Mouse (Mus musculus): Measurements from ENCODE around the gene Aox3. TPM values are rescaled to one million over a fixed set of nuclear protein-coding genes. Genes with fewer than 3 reads are reported as not detected.

The Aox3 gene
- total and polyA plus RNA-seq, 3 experiments: 0.08 to 0.43 (median 0.14) TPM

DNA sequence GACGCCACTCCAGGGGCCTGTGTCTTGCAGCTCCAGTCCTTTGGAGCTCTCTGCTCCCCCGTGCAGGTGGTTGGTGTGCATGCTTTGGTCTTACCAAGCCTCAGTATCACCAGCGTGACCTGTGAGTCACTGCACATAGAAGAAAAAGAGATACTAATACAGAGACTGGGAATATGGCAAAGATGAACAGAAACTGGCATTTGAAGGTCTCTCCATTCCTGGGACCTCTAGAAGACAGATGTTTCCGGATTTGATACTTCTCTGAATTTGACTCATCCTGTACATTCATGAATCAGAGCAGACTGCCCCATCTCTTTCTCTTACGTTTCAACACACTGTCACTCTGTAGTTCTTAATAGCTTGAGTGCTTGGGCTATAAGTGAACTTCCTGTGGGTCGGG is 57.0 kb downstream of the Aox3 start (continued):
- TF ChIP-seq E2F4 (IDR thresholded peaks at IDR 0.05; ENCODE audit: insufficient replicate concordance, low read depth, low read length) (no peak), SMC3 (IDR thresholded peaks at IDR 0.05; ENCODE audit: low read depth, low read length) (no peak), MAFK (IDR thresholded peaks at IDR 0.05; ENCODE audit: insufficient replicate concordance, low read length) (no peak), RAD21 (IDR thresholded peaks at IDR 0.05; ENCODE audit: low read depth, low read length) (no peak), UBTF (IDR thresholded peaks at IDR 0.05; ENCODE audit: low read depth, low read length) (no peak), MYC (IDR thresholded peaks at IDR 0.05; ENCODE audit: low read depth, low read length) (no peak), POLR2AphosphoS2 (IDR thresholded peaks at IDR 0.05; ENCODE audit: low read depth, low read length) (no peak), JUN (IDR thresholded peaks at IDR 0.05; ENCODE audit: insufficient read depth, low read depth, low read length) (peak; percentile 73), CHD1 (IDR thresholded peaks at IDR 0.05; ENCODE audit: low read depth, low read length) (no peak), PAX5 (IDR thresholded peaks at IDR 0.05; ENCODE audit: low read length) (no peak), IRF4 (IDR thresholded peaks at IDR 0.05; ENCODE audit: low read depth, low read length) (peak; percentile 92), JUND (conservative IDR thresholded peaks at IDR 0.05; ENCODE audit: low read depth, low read length) (peak; percentile 81), ZC3H11A (IDR thresholded peaks at IDR 0.05; ENCODE audit: low read depth, low read length) (no peak), MXI1 (IDR thresholded peaks at IDR 0.05; ENCODE audit: low read depth, low read length) (no peak; the same call in 1 of the 2 replicates), USF2 (conservative IDR thresholded peaks at IDR 0.05; ENCODE audit: low read depth, low read length) (no peak)

DNA sequence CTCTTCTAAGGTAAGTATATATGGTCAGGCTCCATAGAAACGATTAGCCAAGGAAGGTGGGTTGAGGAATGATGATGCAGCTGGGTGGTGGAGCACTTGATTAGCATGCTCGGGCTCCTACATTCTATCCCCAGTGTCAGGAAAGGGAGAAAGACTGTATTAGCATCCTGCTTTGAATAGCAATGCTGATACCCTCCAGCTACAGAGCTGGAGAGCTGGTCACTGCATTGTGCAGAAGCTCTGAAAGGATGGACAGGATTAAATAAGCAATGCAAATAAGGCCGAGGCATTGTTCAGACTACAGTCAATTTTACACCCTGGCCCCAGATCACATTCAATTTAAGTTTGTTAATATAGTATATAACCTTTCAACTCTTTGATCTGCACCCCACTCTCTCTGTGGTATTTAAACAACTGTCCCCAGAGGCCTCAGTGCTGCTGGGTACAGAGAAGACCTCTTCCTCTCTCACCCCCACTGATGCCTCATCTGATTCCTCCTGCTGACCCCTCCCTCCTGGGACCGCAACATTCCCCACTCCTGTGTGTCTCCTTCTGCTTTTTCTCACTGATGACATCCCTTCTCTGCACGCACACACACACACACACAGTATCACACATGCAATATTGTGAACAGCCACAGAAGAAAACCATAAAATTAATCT is 75.7 kb downstream of the Aox3 start:
- Histone ChIP-seq H3K9ac (ENCODE audit: insufficient read depth, low read depth) (no peak overlapping the region), H3K27me3 (replicated peaks) (no peaks in the 10 kb centered on the region), H3K79me2 (replicated peaks; ENCODE audit: control insufficient read depth, extremely low read depth, insufficient read depth, poor library complexity, severe bottlenecking) (no peaks in the 10 kb centered on the region), H3K4me2 (ENCODE audit: insufficient read depth, low read depth, poor library complexity, severe bottlenecking) (no peak overlapping the region), H3K36me3 (replicated peaks in 1 of 2; ENCODE audit: control insufficient read depth in 1 of 2, insufficient read depth in 1 of 2, low read length in 1 of 2) (no peaks in the 10 kb centered on the region), H3K27ac (ENCODE audit: insufficient read depth, low read depth) (no peak overlapping the region), H3K4me1 (ENCODE audit: control insufficient read depth in 1 of 2, insufficient read depth in 2 of 2) (peaks cover 17 to 50% of the 10 kb centered on the region in 2 experiments), H3K4me3 (replicated peaks in 1 of 3; ENCODE audit: low read depth in 2 of 3, low read length in 2 of 3, poor library complexity in 1 of 3) (no peak overlapping the region), H3K9me3 (replicated peaks; ENCODE audit: low read length) (no peaks in the 10 kb centered on the region)
- in situ Hi-C loops (cut with MboI; ENCODE audit: low pct_ligation_motif_present, low pct_unique_long_range_greater_than_20kb, low sequenced_read_pairs): no loop called here
- DNase-seq (ENCODE audit: extremely low read depth): no peak
- dilution Hi-C loops (cut with MboI; ENCODE audit: extremely low pct_ligation_motif_present, extremely low pct_unique_long_range_greater_than_20kb, low sequenced_read_pairs): no loop called here
- TF ChIP-seq NELFE (IDR thresholded peaks at IDR 0.05; ENCODE audit: low read depth, low read length) (no peak), CHD1 (IDR thresholded peaks at IDR 0.05; ENCODE audit: low read depth, low read length) (no peak)

DNA sequence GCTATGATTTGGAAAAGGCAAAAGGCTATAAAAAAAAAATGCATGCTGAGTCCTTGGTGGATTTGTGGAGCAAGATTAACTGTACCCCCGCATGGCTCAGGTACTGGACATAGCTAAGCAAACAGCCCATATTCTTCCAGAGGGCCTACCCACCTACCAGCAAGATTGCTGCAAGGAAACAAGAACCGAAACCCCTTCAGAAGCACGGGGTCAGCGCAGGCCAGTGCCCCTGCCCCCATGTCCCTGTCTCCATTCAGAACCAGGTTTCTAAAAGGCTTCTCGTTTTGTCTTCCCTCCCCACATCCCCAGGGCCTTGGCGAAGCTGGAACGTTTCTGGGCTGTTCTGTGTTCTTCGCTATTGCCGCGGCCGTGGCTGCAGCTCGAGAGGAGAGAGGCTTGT is 81.4 kb downstream of the Aox3 start:
- peak overlapping the region in 2 of 3 experiments; percentile 25 to 38 for H3K4me3 ChIP-seq (replicated peaks in 1 of 3; ENCODE audit: low read depth in 2 of 3, low read length in 2 of 3, poor library complexity in 1 of 3)
- in situ Hi-C loops (cut with MboI; ENCODE audit: low pct_ligation_motif_present, low pct_unique_long_range_greater_than_20kb, low sequenced_read_pairs) (no loop called here), dilution Hi-C loops (cut with MboI; ENCODE audit: extremely low pct_ligation_motif_present, extremely low pct_unique_long_range_greater_than_20kb, low sequenced_read_pairs) (no loop called here)
- TF ChIP-seq MAX (IDR thresholded peaks at IDR 0.05; ENCODE audit: low read length) (peak; percentile 26; the same call in 1 of the 2 replicates), BHLHE40 (IDR thresholded peaks at IDR 0.05; ENCODE audit: low read depth, low read length) (peak; percentile 67), EP300 (IDR thresholded peaks at IDR 0.05; ENCODE audit: low read length) (peak; percentile 72; the same call in 1 of the 2 replicates), MAZ (IDR thresholded peaks at IDR 0.05; ENCODE audit: low read depth, low read length) (0 out of 2 replicates have a peak, but pooled peaks have one; percentile 27), MEF2A (IDR thresholded peaks at IDR 0.05; ENCODE audit: borderline replicate concordance, low read depth, low read length) (peak; percentile 79), RAD21 (IDR thresholded peaks at IDR 0.05; ENCODE audit: low read depth, low read length) (no peak), CTCF (conservative IDR thresholded peaks at IDR 0.05 in 1 of 2, IDR thresholded peaks at IDR 0.05 in 1 of 2; ENCODE audit: low read depth in 2 of 2, low read length in 2 of 2) (no peak), SMC3 (IDR thresholded peaks at IDR 0.05; ENCODE audit: low read depth, low read length) (peak; percentile 13; the same call in 1 of the 2 replicates), JUN (IDR thresholded peaks at IDR 0.05; ENCODE audit: insufficient read depth, low read depth, low read length) (no peak), IRF4 (IDR thresholded peaks at IDR 0.05; ENCODE audit: low read depth, low read length) (peak; percentile 96), TCF12 (IDR thresholded peaks at IDR 0.05; ENCODE audit: low read depth, low read length) (peak; percentile 51; the same call in 1 of the 2 replicates), ZNF384 (IDR thresholded peaks at IDR 0.05; ENCODE audit: low read depth, low read length) (no peak), CHD2 (IDR thresholded peaks at IDR 0.05; ENCODE audit: low read length) (peak; percentile 54; the same call in 1 of the 2 replicates), PAX5 (IDR thresholded peaks at IDR 0.05; ENCODE audit: low read length) (no peak), CHD1 (IDR thresholded peaks at IDR 0.05; ENCODE audit: low read depth, low read length) (no peak), HCFC1 (IDR thresholded peaks at IDR 0.05; ENCODE audit: low read depth, low read length) (peak; percentile 31; the same call in 1 of the 2 replicates), RCOR1 (conservative IDR thresholded peaks at IDR 0.05; ENCODE audit: low read depth, low read length) (no peak), POLR2AphosphoS2 (IDR thresholded peaks at IDR 0.05; ENCODE audit: low read depth, low read length) (no peak)
- H3K36me3 ChIP-seq (replicated peaks in 1 of 2; ENCODE audit: control insufficient read depth in 1 of 2, insufficient read depth in 1 of 2, low read length in 1 of 2): no peaks in the 10 kb centered on the region
- H3K27me3 ChIP-seq (replicated peaks): no peaks in the 10 kb centered on the region
- peak overlapping the region; percentile 54 for H3K9ac ChIP-seq (ENCODE audit: insufficient read depth, low read depth)
- peaks cover 28 to 62% of the 10 kb centered on the region in 2 experiments for H3K4me1 ChIP-seq (ENCODE audit: control insufficient read depth in 1 of 2, insufficient read depth in 2 of 2)
- peak overlapping the region; percentile 95 for H3K4me2 ChIP-seq (ENCODE audit: insufficient read depth, low read depth, poor library complexity, severe bottlenecking)
- H3K79me2 ChIP-seq (replicated peaks; ENCODE audit: control insufficient read depth, extremely low read depth, insufficient read depth, poor library complexity, severe bottlenecking): no peaks in the 10 kb centered on the region
- H3K9me3 ChIP-seq (replicated peaks; ENCODE audit: low read length): no peaks in the 10 kb centered on the region
- DNase-seq (ENCODE audit: extremely low read depth): peak; percentile 20
- peak overlapping the region; percentile 91 for H3K27ac ChIP-seq (ENCODE audit: insufficient read depth, low read depth)

All from CH12.LX (cell line).